Mouse (Mus musculus) skeletal muscle tissue, postnatal 0 days (tissue): ENCODE data around the gene Cyp2c68. TPM values are rescaled to one million over a fixed set of nuclear protein-coding genes. Genes with fewer than 3 reads are reported as not detected.

Experiments
- polyA plus RNA-seq: library from polyadenylated mRNA; unstranded; fragments of >200 nt; fragmentation: Nextera tagmentation; extraction: Ambion mirVana; gene quantifications from 2 replicates; pipeline ENCODE4 v1.2.1, GENCODE M21; 2015

The Cyp2c68 gene
- 0.17 TPM in 1 of 2 replicates, not detected in the other for polyA plus RNA-seq

GRCm38 (mm10) chr19:39740920-39741319, at the start of gene Cyp2c68:
Gene Cyp2c68 (minus strand): TSS chr19:39741054.

GRCm38 (mm10) chr19:39648938-39649337, 91.9 kb downstream of the Cyp2c68 start, which contains the start of gene Cyp2c67:
Gene Cyp2c67 (minus strand): TSS chr19:39649051.

Other genes starting within 250 kb of the Cyp2c68 start
- not detected in 2 replicates for gene Cyp2c39, start 230.2 kb downstream of the Cyp2c68 start, polyA plus RNA-seq
- gene Cyp2c67, start 92.0 kb downstream of the Cyp2c68 start, polyA plus RNA-seq = not detected in 2 replicates
- gene Cyp2c40, start 71.8 kb upstream of the Cyp2c68 start, polyA plus RNA-seq = 0.10 TPM in 1 of 2 replicates, not detected in the other
- not detected in 2 replicates for gene Cyp2c69, start 145.7 kb upstream of the Cyp2c68 start, polyA plus RNA-seq